Mouse (Mus musculus) cerebellum, adult 2 months (tissue): ENCODE measurements at regions not wholly inside any gene's neighbourhood (a gene's known extent, or its start where the extent isn't known, plus 50 kb on each side); places are given as distances from the start of the nearest gene placed in this dataset.

ENCODE experiments used
- CTCF ChIP-seq: fragments of 200-500 bp; IDR thresholded peaks from 2 replicates; pipeline ENCODE4 v1.5.1; 2011; ENCODE audit warnings: low read depth, mild to moderate bottlenecking, control low read depth, low read length, moderate library complexity, borderline replicate concordance; ENCODE audit not compliant: insufficient read depth
- POLR2A ChIP-seq: fragments of 200-500 bp; IDR thresholded peaks from 2 replicates; pipeline ENCODE4 v1.6.1; 2011; ENCODE audit warnings: low read length, control low read depth, borderline replicate concordance; ENCODE audit not compliant: insufficient read depth

- TF ChIP-seq POLR2A (no peak), CTCF (no peak)
These were observed 64.1 kb upstream of the Tent5a start for GRCm38 (mm10) chr9:85391283-85391682.
